Mouse (Mus musculus) heart, postnatal 0 days (tissue): ENCODE measurements at regions not wholly inside any gene's neighbourhood (a gene's known extent, or its start where the extent isn't known, plus 50 kb on each side); places are given as distances from the start of the nearest gene placed in this dataset.

Experiments
- ATAC-seq: fragments of 200-750 bp; cut with Nextera tagmentation; 2 replicates; pipeline ENCODE4 v1.8.0; 2017; ENCODE audit warnings: low read depth, moderate number of reproducible peaks, moderate library complexity; ENCODE audit not compliant: insufficient read depth
- DNase-seq: peaks from one replicate; pipeline ENCODE4 v3.0.0-alpha.2; 2016; ENCODE audit warnings: low spot score
- H3K27ac ChIP-seq: fragments of 300-500 bp; sonication (generic); 2 replicates; pipeline ENCODE4 v1.5.1; 2014; ENCODE audit warnings: low read depth, mild to moderate bottlenecking
- H3K27me3 ChIP-seq: fragments of 300-500 bp; sonication (generic); 2 replicates; pipeline ENCODE4 v1.6.1; 2014; ENCODE audit warnings: low read length, mixed read lengths; ENCODE audit not compliant: control insufficient read depth, insufficient read depth
- H3K36me3 ChIP-seq: fragments of 300-500 bp; sonication (generic); replicated peaks from 2 replicates; pipeline ENCODE4 v1.6.1; 2014; ENCODE audit warnings: low read length, mixed read lengths; ENCODE audit not compliant: control insufficient read depth, insufficient read depth
- H3K4me1 ChIP-seq: fragments of 300-500 bp; sonication (generic); 2 replicates; pipeline ENCODE4 v1.6.1; 2014; ENCODE audit warnings: antibody characterized with exemption; ENCODE audit not compliant: control insufficient read depth, insufficient read depth
- H3K4me2 ChIP-seq: fragments of 300-500 bp; sonication (generic); 2 replicates; pipeline ENCODE4 v1.6.1; 2014; ENCODE audit warnings: low read depth, mild to moderate bottlenecking, low read length, moderate library complexity
- H3K4me3 ChIP-seq: fragments of 300-500 bp; sonication (generic); 2 replicates; pipeline ENCODE4 v1.5.1; 2014; ENCODE audit warnings: low read depth, low read length
- H3K9ac ChIP-seq: fragments of 300-500 bp; sonication (generic); replicated peaks from 2 replicates; pipeline ENCODE4 v1.6.1; 2014; ENCODE audit warnings: low read depth, low read length, mixed read lengths
- H3K9me3 ChIP-seq: fragments of 300-500 bp; sonication (generic); replicated peaks from 2 replicates; pipeline ENCODE4 v1.6.1; 2016; ENCODE audit warnings: low read length; ENCODE audit not compliant: control insufficient read depth
- CTCF ChIP-seq: IDR thresholded peaks from 2 replicates; pipeline ENCODE4 v1.5.1; 2016; ENCODE audit warnings: antibody characterized with exemption, control low read depth, low read depth
- EP300 ChIP-seq: IDR thresholded peaks from 2 replicates; pipeline ENCODE4 v1.6.1; 2016; ENCODE audit warnings: antibody characterized with exemption, low read depth
- WGBS: fragments of 180-500 bp; shearing (Covaris S2); extraction: QIAGEN DNeasy Blood & Tissue Kit; methylation state at CpG from one replicate; pipeline ENCODE4 v1.1.7; 2014; 5-methylcytosine and 5-hydroxymethylcytosine counted together

DNA sequence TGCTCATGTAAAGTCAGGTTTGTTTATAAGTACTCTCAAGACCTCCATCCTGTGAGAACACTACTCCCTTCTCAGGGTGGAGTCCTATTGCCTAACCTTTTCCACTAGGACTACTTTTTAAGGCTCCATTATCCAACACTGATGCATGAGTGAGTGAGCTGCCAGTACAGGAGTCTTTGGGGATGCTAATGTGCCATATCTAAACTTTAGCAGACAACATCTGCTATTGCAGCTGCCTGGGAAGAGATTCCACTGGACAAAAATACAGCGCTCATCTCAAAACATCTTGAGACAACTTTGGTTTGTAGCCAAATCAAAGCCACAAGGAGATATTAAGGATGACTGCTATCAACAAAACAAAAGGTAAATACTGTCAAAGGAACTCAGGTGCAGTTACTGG is 52.3 kb upstream of the Gm10985 start:
- no peak for ATAC-seq

DNA sequence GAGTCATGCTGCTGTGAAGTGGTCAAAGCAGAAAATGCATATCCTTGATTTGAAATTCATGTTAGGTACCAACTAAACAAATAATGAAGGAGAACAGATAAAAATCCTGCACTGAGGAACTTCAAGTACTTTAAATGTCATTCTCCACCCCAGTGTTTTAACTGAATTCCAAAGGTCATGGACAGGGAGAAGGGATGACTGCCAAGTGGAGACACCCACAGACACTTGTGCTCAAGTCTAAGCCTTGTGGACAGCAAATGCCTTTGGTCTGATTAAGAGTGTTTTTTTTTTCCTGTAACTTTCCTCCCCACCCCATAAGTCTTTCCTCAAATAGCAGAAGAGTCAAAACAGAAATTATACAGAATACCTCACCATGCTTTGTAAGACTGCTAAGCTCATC is 55.2 kb upstream of the Gm10985 start:
- Histone ChIP-seq H3K27ac (no peak overlapping the region), H3K36me3 (no peaks in the 10 kb centered on the region), H3K4me3 (no peak overlapping the region), H3K4me1 (no peaks in the 10 kb centered on the region), H3K27me3 (no peaks in the 10 kb centered on the region), H3K4me2 (no peak overlapping the region), H3K9me3 (no peaks in the 10 kb centered on the region), H3K9ac (no peak overlapping the region)
- ATAC-seq (no peak), DNase-seq (no peak)
- TF ChIP-seq EP300: no peak
- TF ChIP-seq CTCF: no peak

More for the DNA sequence above, 52.3 kb upstream of the Gm10985 start:
- Histone ChIP-seq H3K4me3 (no peak overlapping the region), H3K36me3 (no peaks in the 10 kb centered on the region), H3K9me3 (no peaks in the 10 kb centered on the region), H3K4me1 (no peaks in the 10 kb centered on the region), H3K27ac (no peak overlapping the region), H3K4me2 (no peak overlapping the region), H3K9ac (no peak overlapping the region), H3K27me3 (no peaks in the 10 kb centered on the region)
- WGBS: 84% methylated on average over 1 of the region's 1 CpGs
- DNase-seq: no peak
- no peak for TF ChIP-seq EP300
- no peak for TF ChIP-seq CTCF

- 56% methylated on average over 3 of the region's 3 CpGs for WGBS
- no peaks in the 10 kb centered on the region for H3K9me3 ChIP-seq
- TF ChIP-seq CTCF (no peak), EP300 (no peak)
- no peak overlapping the region for H3K27ac ChIP-seq
- no peaks in the 10 kb centered on the region for H3K27me3 ChIP-seq
- no peak overlapping the region for H3K9ac ChIP-seq
- no peaks in the 10 kb centered on the region for H3K4me1 ChIP-seq
- H3K4me3 ChIP-seq: no peak overlapping the region
- no peaks in the 10 kb centered on the region for H3K36me3 ChIP-seq
- ATAC-seq: no peak
- DNase-seq: no peak
- H3K4me2 ChIP-seq: no peak overlapping the region
Measured at GRCm38 (mm10) chr3:53785201-53785600, 59.7 kb upstream of the Gm10985 start.

- Histone ChIP-seq H3K4me1 (no peaks in the 10 kb centered on the region), H3K4me3 (no peak overlapping the region), H3K9me3 (no peaks in the 10 kb centered on the region), H3K9ac (no peak overlapping the region), H3K4me2 (no peak overlapping the region), H3K27ac (no peak overlapping the region), H3K27me3 (no peaks in the 10 kb centered on the region), H3K36me3 (no peaks in the 10 kb centered on the region)
- WGBS: 81% methylated on average over 5 of the region's 5 CpGs
- no peak for DNase-seq
- no peak for ATAC-seq
- TF ChIP-seq EP300: no peak
Measured at GRCm38 (mm10) chr3:53776668-53777067, 68.2 kb upstream of the Gm10985 start.

GRCm38 (mm10) chr3:53767601-53768000 is 77.3 kb upstream of the Gm10985 start:
- Histone ChIP-seq H3K4me1 (no peaks in the 10 kb centered on the region), H3K4me3 (no peak overlapping the region), H3K4me2 (no peak overlapping the region), H3K36me3 (no peaks in the 10 kb centered on the region), H3K9me3 (no peaks in the 10 kb centered on the region), H3K27me3 (no peaks in the 10 kb centered on the region), H3K27ac (no peak overlapping the region), H3K9ac (no peak overlapping the region)
- TF ChIP-seq EP300 (no peak), CTCF (no peak)
- ATAC-seq (no peak), DNase-seq (no peak)

DNA sequence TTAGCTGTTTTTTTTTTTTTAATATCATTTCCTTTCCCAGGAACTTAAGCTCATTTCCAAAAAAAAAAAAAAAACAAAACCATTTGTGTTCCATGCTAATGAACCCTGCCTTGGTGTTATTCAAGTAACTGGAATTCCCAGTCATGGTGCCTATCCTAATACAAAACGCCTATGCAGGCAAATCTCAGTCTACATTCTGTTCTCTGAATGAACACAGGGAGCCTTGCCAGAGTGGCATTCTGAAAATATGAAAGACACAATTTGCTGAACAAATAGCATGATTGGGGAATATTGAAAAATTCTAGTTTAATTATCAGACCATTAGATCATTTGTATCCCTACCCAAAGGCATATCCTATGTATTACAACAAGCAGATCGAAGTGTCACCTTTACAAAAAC is 80.9 kb upstream of the Gm10985 start:
- no peak overlapping the region for H3K4me2 ChIP-seq
- H3K4me3 ChIP-seq: no peak overlapping the region
- DNase-seq: no peak
- H3K4me1 ChIP-seq: no peaks in the 10 kb centered on the region
- no peak overlapping the region for H3K9ac ChIP-seq
- H3K36me3 ChIP-seq: no peaks in the 10 kb centered on the region
- H3K9me3 ChIP-seq: no peaks in the 10 kb centered on the region
- ATAC-seq: no peak
- no peak for TF ChIP-seq EP300
- no peak for TF ChIP-seq CTCF
- WGBS: 73% methylated on average over 2 of the region's 2 CpGs
- no peak overlapping the region for H3K27ac ChIP-seq
- H3K27me3 ChIP-seq: no peaks in the 10 kb centered on the region
